Mouse (Mus musculus): Measurements from ENCODE around the gene B2m. TPM values are rescaled to one million over a fixed set of nuclear protein-coding genes. Genes with fewer than 3 reads are reported as not detected.

Gene B2m
- polyA plus RNA-seq, 1 experiment = 119 TPM

DNA sequence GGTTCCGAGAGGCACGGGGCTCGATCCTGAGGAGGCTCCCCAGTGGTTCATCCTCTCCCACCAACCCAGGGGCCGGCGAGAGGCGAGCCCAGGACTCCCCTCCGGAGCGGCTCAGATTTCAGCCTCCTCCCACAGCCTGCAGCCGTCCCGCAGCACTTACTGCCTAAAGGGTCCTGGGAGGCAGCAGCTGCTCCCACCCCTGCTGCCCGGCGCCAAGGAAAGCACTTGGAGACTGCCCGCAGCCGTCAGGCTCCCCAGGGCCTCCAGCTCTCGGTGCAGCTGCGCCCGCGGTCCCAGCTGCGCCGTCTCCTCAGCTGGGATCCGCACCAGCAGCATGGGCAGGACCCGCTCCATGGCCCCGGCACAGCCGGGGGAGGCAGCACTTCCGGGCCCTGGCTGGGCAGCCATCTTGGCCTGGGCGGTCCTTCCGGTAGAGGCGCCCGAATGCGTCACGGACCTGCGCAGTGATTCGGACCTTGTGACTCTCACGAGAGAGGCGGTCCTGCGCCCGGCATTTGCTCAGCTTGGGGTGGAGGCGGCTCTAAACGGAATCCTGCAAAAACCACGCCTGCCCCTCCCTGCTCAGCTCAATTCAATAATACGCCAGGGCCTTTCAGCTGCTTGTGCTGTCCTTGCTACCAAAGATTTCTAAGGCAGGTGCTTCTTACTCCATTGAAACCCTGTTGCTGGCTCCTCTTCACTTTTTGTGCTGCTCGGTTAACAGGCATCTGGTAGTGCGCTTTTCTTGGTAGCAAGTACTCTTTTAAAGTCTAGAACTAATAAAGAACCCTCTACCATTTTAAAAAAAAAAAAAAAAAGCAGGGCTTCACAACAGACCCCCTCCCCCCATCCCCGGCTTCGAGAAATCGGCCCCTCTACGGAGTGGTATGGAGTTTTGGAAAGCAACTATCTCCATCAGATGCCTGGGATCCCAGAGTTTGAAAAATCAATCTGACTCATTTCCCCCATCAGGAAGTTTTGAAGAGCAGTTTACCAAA lies 29.2 kb upstream of the B2m start, which contains the start of gene Spg11:
TSS of gene Spg11 (minus strand) at position 426 of the 998 bp plus-strand sequence.
- Histone ChIP-seq H3K4me3 (ENCODE audit: low read depth, low read length) (peak within 1 kb of the TSS; percentile 93), H3K9me3 (replicated peaks; ENCODE audit: control insufficient read depth, insufficient read depth, low read length, poor library complexity, severe bottlenecking) (no peaks in the 10 kb centered on the region), H3K36me3 (ENCODE audit: control insufficient read depth, insufficient read depth, low read length, poor library complexity, severe bottlenecking) (peaks cover 8% of the 10 kb centered on the region; the same call in 1 of the 2 replicates), H3K27ac (ENCODE audit: insufficient read depth, low read length) (peak within 1 kb of the TSS; percentile 93), H3K4me1 (ENCODE audit: control insufficient read depth, insufficient read depth, low read length) (peaks cover 2% of the 10 kb centered on the region), H3K27me3 (ENCODE audit: control insufficient read depth, insufficient read depth, low read length, poor library complexity, severe bottlenecking) (no peaks in the 10 kb centered on the region), H3K9ac (ENCODE audit: low read depth, poor library complexity, severe bottlenecking) (peak within 1 kb of the TSS; percentile 92)
- peak; percentile 90 for TF ChIP-seq POLR2A (IDR thresholded peaks at IDR 0.05; ENCODE audit: insufficient read depth, low read length)
- TF ChIP-seq EP300 (IDR thresholded peaks at IDR 0.05; ENCODE audit: insufficient read depth, low read depth, low read length) = peak; percentile 90
- no peak for TF ChIP-seq CTCF (IDR thresholded peaks at IDR 0.05; ENCODE audit: low read depth, low read length)

DNA sequence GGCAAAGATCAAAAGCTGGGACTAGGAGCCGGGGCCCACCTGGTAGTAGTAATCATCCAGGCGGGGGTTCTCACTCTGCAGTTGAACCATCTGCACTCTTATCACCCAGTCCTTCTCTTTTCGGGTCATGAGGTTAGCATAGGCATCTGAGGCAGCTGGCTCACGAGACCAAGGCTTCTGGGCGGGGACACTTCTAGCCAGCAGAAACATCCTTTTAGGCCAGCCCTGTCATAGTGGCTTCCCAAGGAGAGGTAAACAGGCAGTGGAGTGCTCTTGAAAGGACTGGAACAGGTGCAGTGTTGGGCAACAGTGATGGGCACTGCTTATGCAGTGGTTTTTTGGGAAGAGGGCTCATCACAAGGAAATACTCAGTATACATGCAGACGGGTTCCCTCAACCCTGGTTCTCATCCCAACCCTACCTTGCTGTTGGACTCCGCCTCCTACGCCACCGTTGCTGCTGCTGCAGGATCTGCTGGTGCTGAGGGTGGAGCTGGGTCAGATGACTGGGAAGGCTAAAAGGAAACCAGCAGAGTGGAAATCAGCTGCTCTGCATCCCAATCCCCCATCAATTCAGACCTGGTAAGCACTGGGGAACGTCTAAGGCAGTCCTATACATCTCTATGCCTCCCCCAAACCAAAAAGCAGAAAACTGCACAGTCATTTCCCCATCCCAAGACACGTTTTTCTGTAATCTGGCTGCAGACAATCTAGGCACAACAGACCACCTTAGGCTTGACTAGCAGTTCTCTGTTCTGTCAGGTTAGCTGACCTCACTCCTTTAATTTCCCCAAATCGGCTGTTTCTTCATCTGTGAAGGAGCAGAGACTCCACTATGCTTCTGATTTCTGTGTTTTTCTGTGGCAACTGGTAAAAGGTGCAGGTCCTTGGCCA lies 21.6 kb upstream of the B2m start:
- no peaks in the 10 kb centered on the region for H3K36me3 ChIP-seq (ENCODE audit: control insufficient read depth, insufficient read depth, low read length, poor library complexity, severe bottlenecking)
- TF ChIP-seq CTCF (IDR thresholded peaks at IDR 0.05; ENCODE audit: low read depth, low read length) (no peak), EP300 (IDR thresholded peaks at IDR 0.05; ENCODE audit: insufficient read depth, low read depth, low read length) (peak; percentile 83), POLR2A (IDR thresholded peaks at IDR 0.05; ENCODE audit: insufficient read depth, low read length) (peak; percentile 17)
- 0 out of 2 replicates have a peak overlapping the region, but pooled peaks have one; percentile 13 for H3K9ac ChIP-seq (ENCODE audit: low read depth, poor library complexity, severe bottlenecking)
- H3K4me1 ChIP-seq (ENCODE audit: control insufficient read depth, insufficient read depth, low read length) = peaks cover 10% of the 10 kb centered on the region
- no peaks in the 10 kb centered on the region for H3K9me3 ChIP-seq (replicated peaks; ENCODE audit: control insufficient read depth, insufficient read depth, low read length, poor library complexity, severe bottlenecking)
- peak overlapping the region; percentile 41 for H3K4me3 ChIP-seq (ENCODE audit: low read depth, low read length)
- peak overlapping the region; percentile 65 for H3K27ac ChIP-seq (ENCODE audit: insufficient read depth, low read length)
- H3K27me3 ChIP-seq (ENCODE audit: control insufficient read depth, insufficient read depth, low read length, poor library complexity, severe bottlenecking) = no peaks in the 10 kb centered on the region

DNA sequence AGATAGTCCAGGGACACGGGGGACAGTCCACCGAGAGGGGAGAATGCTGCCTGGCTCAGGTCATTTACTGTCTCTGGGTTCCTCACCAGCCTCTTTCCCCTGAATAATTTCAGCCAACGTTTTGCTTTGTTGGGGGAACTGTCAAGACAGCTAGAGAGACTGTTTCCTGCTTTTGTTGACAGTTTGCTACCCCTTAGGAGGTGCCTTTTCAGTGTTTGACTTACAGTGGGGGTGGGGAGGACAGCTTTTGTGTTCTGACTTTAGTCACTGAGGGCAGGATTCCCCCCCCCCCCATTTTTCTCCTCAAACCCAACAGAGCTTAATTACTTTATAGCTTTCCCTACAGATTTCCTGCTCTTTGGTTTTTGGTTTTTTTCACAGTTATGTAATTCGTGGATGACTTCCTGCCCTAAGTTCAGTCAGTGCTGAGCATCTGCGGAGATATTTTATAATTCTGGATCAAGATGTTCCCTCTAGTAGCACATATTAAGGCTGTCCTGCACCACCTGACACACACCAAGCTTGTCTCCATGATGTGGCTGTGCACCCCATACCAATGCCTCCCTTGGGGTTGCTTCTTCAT lies 20.6 kb upstream of the B2m start:
- no peaks in the 10 kb centered on the region for H3K9me3 ChIP-seq (replicated peaks; ENCODE audit: control insufficient read depth, insufficient read depth, low read length, poor library complexity, severe bottlenecking)
- H3K27me3 ChIP-seq (ENCODE audit: control insufficient read depth, insufficient read depth, low read length, poor library complexity, severe bottlenecking) = no peaks in the 10 kb centered on the region
- peak overlapping the region; percentile 65 for H3K27ac ChIP-seq (ENCODE audit: insufficient read depth, low read length)
- peaks cover 10% of the 10 kb centered on the region for H3K4me1 ChIP-seq (ENCODE audit: control insufficient read depth, insufficient read depth, low read length)
- 0 out of 2 replicates have a peak overlapping the region, but pooled peaks have one; percentile 13 for H3K9ac ChIP-seq (ENCODE audit: low read depth, poor library complexity, severe bottlenecking)
- H3K36me3 ChIP-seq (ENCODE audit: control insufficient read depth, insufficient read depth, low read length, poor library complexity, severe bottlenecking) = no peaks in the 10 kb centered on the region
- no peak overlapping the region for H3K4me3 ChIP-seq (ENCODE audit: low read depth, low read length)
- TF ChIP-seq CTCF (IDR thresholded peaks at IDR 0.05; ENCODE audit: low read depth, low read length) (no peak), POLR2A (IDR thresholded peaks at IDR 0.05; ENCODE audit: insufficient read depth, low read length) (no peak), EP300 (IDR thresholded peaks at IDR 0.05; ENCODE audit: insufficient read depth, low read depth, low read length) (no peak)

DNA sequence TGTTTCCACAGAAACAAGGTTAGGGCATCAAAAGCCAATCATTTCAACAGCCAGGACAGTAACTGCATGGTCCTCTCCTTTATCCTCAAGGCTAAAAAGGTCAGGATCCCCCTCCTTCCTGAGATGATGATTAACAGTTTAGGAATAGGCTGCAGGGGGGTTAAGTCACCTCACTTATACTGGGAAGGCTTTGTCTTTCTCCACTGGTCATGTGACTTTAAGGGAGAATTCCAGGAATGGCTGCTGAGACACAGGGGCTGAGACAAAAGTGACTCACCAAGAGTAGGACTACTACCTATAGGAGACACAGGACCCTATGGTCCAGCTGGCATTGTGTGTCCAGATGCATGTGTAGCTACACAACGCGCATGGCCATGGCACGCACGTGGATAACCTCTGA lies 19.9 kb upstream of the B2m start:
- Histone ChIP-seq H3K4me3 (ENCODE audit: low read depth, low read length) (no peak overlapping the region), H3K36me3 (ENCODE audit: control insufficient read depth, insufficient read depth, low read length, poor library complexity, severe bottlenecking) (no peaks in the 10 kb centered on the region), H3K9ac (ENCODE audit: low read depth, poor library complexity, severe bottlenecking) (no peak overlapping the region), H3K27ac (ENCODE audit: insufficient read depth, low read length) (no peak overlapping the region), H3K4me1 (ENCODE audit: control insufficient read depth, insufficient read depth, low read length) (peaks cover 10% of the 10 kb centered on the region), H3K27me3 (ENCODE audit: control insufficient read depth, insufficient read depth, low read length, poor library complexity, severe bottlenecking) (no peaks in the 10 kb centered on the region), H3K9me3 (replicated peaks; ENCODE audit: control insufficient read depth, insufficient read depth, low read length, poor library complexity, severe bottlenecking) (no peaks in the 10 kb centered on the region)
- TF ChIP-seq CTCF (IDR thresholded peaks at IDR 0.05; ENCODE audit: low read depth, low read length) (no peak), EP300 (IDR thresholded peaks at IDR 0.05; ENCODE audit: insufficient read depth, low read depth, low read length) (no peak), POLR2A (IDR thresholded peaks at IDR 0.05; ENCODE audit: insufficient read depth, low read length) (no peak)

DNA sequence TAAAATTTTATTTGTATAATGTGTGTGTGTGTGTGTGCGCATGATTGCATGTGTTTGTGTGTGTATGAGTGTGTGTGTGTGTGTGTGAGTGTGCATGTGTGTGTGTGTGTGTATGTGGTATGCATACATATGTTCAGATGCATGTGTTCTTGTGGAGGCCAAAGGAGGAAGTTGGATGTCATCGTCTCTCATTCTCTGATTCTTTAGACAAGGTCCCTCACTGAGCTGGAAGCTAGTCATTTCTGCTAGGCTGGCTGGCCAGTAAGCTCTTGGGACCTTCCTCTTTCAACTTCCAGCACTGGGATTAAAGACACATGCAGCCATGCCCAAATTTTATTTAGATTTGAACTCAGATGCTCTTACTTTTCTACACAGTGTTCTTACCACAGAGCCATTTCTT lies 15.4 kb upstream of the B2m start:
- Histone ChIP-seq H3K4me1 (ENCODE audit: control insufficient read depth, insufficient read depth, low read length) (peaks cover 2% of the 10 kb centered on the region), H3K36me3 (ENCODE audit: control insufficient read depth, insufficient read depth, low read length, poor library complexity, severe bottlenecking) (no peaks in the 10 kb centered on the region), H3K27ac (ENCODE audit: insufficient read depth, low read length) (no peak overlapping the region), H3K4me3 (ENCODE audit: low read depth, low read length) (no peak overlapping the region), H3K27me3 (ENCODE audit: control insufficient read depth, insufficient read depth, low read length, poor library complexity, severe bottlenecking) (no peaks in the 10 kb centered on the region), H3K9ac (ENCODE audit: low read depth, poor library complexity, severe bottlenecking) (no peak overlapping the region), H3K9me3 (replicated peaks; ENCODE audit: control insufficient read depth, insufficient read depth, low read length, poor library complexity, severe bottlenecking) (no peaks in the 10 kb centered on the region)
- TF ChIP-seq CTCF (IDR thresholded peaks at IDR 0.05; ENCODE audit: low read depth, low read length) (no peak), POLR2A (IDR thresholded peaks at IDR 0.05; ENCODE audit: insufficient read depth, low read length) (no peak), EP300 (IDR thresholded peaks at IDR 0.05; ENCODE audit: insufficient read depth, low read depth, low read length) (no peak)

Data from ES-Bruce4 (cell line).